Mouse (Mus musculus): ENCODE data around the gene Tcstv3. TPM values are rescaled to one million over a fixed set of nuclear protein-coding genes. Genes with fewer than 3 reads are reported as not detected.
"Not testable (repeated sequence)": the region's sequence is repeated elsewhere in the genome, so short reads cannot be mapped to it uniquely, and the experiment has no call there.

Tcstv3 gene
- not detected in 2 replicates for polyA plus RNA-seq (2011; ENCODE audit: insufficient read depth, insufficient read length, low replicate concordance, missing spikeins)

- not testable (repeated sequence) for H3K4me3 ChIP-seq (replicated peaks; ENCODE audit: control insufficient read depth, low read depth, low read length); H3K27ac ChIP-seq (ENCODE audit: control insufficient read depth, insufficient read depth, low read depth, low read length, poor library complexity); H3K4me1 ChIP-seq (ENCODE audit: control insufficient read depth, insufficient read depth, low read length)
- WGBS: 68% methylated on average over 3 of the region's 3 CpGs
Observed at GRCm38 (mm10) chr13:120316578-120316977, at the start of gene Tcstv3. Gene Tcstv3 (plus strand): TSS chr13:120316878.

- H3K4me1 ChIP-seq (ENCODE audit: control insufficient read depth, insufficient read depth, low read length); H3K4me3 ChIP-seq (replicated peaks; ENCODE audit: control insufficient read depth, low read depth, low read length); H3K27ac ChIP-seq (ENCODE audit: control insufficient read depth, insufficient read depth, low read depth, low read length, poor library complexity): not testable (repeated sequence)
- 27% methylated on average over 2 of the region's 2 CpGs for WGBS
Observed at GRCm38 (mm10) chr13:120277837-120278236, 38.8 kb upstream of the Tcstv3 start.

- TF ChIP-seq CTCF (IDR thresholded peaks at IDR 0.05; ENCODE audit: control insufficient read depth, insufficient read depth, low read length) (no peak), POLR2A (IDR thresholded peaks at IDR 0.05; ENCODE audit: borderline replicate concordance, control insufficient read depth, low read depth, low read length) (no peak)
- 75% methylated on average over 9 of the region's 9 CpGs for WGBS
- no peak overlapping the region for H3K27ac ChIP-seq (ENCODE audit: control insufficient read depth, insufficient read depth, low read depth, low read length, poor library complexity)
- H3K4me3 ChIP-seq (replicated peaks; ENCODE audit: control insufficient read depth, low read depth, low read length): no peak overlapping the region
- H3K4me1 ChIP-seq (ENCODE audit: control insufficient read depth, insufficient read depth, low read length): no peaks in the 10 kb centered on the region
Observed at GRCm38 (mm10) chr13:120278784-120279183, 37.9 kb upstream of the Tcstv3 start.

GRCm38 (mm10) chr13:120299324-120299894 is 17.3 kb upstream of the Tcstv3 start:
- WGBS: 3% methylated on average over 1 of the region's 1 CpGs
- no peaks in the 10 kb centered on the region; the same call in 1 of the 2 replicates for H3K4me1 ChIP-seq (ENCODE audit: control insufficient read depth, insufficient read depth, low read length)
- TF ChIP-seq CTCF (IDR thresholded peaks at IDR 0.05; ENCODE audit: control insufficient read depth, insufficient read depth, low read length) (no peak), POLR2A (IDR thresholded peaks at IDR 0.05; ENCODE audit: borderline replicate concordance, control insufficient read depth, low read depth, low read length) (no peak)
- no peak overlapping the region for H3K4me3 ChIP-seq (replicated peaks; ENCODE audit: control insufficient read depth, low read depth, low read length)
- peak overlapping the region; percentile 86 for H3K27ac ChIP-seq (ENCODE audit: control insufficient read depth, insufficient read depth, low read depth, low read length, poor library complexity)

GRCm38 (mm10) chr13:120299991-120300442 is 16.7 kb upstream of the Tcstv3 start, which contains the start of gene BC147527:
Gene BC147527 (plus strand): TSS chr13:120300392.
- TF ChIP-seq POLR2A (IDR thresholded peaks at IDR 0.05; ENCODE audit: borderline replicate concordance, control insufficient read depth, low read depth, low read length) (no peak), CTCF (IDR thresholded peaks at IDR 0.05; ENCODE audit: control insufficient read depth, insufficient read depth, low read length) (no peak)
- Histone ChIP-seq H3K27ac (ENCODE audit: control insufficient read depth, insufficient read depth, low read depth, low read length, poor library complexity) (peak within 1 kb of the TSS; percentile 86), H3K4me3 (replicated peaks; ENCODE audit: control insufficient read depth, low read depth, low read length) (peak within 1 kb of the TSS; percentile 25), H3K4me1 (ENCODE audit: control insufficient read depth, insufficient read depth, low read length) (no peaks in the 10 kb centered on the region; the same call in 1 of the 2 replicates)
- WGBS: 1% methylated on average over 2 of the region's 2 CpGs

GRCm38 (mm10) chr13:120300853-120301252 is 15.8 kb upstream of the Tcstv3 start:
- TF ChIP-seq CTCF (IDR thresholded peaks at IDR 0.05; ENCODE audit: control insufficient read depth, insufficient read depth, low read length) (no peak), POLR2A (IDR thresholded peaks at IDR 0.05; ENCODE audit: borderline replicate concordance, control insufficient read depth, low read depth, low read length) (no peak)
- peak overlapping the region; percentile 30; the same call in 1 of the 2 replicates for H3K27ac ChIP-seq (ENCODE audit: control insufficient read depth, insufficient read depth, low read depth, low read length, poor library complexity)
- WGBS: 77% methylated on average over 4 of the region's 4 CpGs
- H3K4me1 ChIP-seq (ENCODE audit: control insufficient read depth, insufficient read depth, low read length): no peaks in the 10 kb centered on the region; the same call in 1 of the 2 replicates
- no peak overlapping the region for H3K4me3 ChIP-seq (replicated peaks; ENCODE audit: control insufficient read depth, low read depth, low read length)

- Histone ChIP-seq H3K27ac (ENCODE audit: control insufficient read depth, insufficient read depth, low read depth, low read length, poor library complexity) (no peak overlapping the region), H3K4me3 (replicated peaks; ENCODE audit: control insufficient read depth, low read depth, low read length) (no peak overlapping the region), H3K4me1 (ENCODE audit: control insufficient read depth, insufficient read depth, low read length) (no peaks in the 10 kb centered on the region)
- 52% methylated on average over 4 of the region's 4 CpGs for WGBS
- TF ChIP-seq POLR2A (IDR thresholded peaks at IDR 0.05; ENCODE audit: borderline replicate concordance, control insufficient read depth, low read depth, low read length) (no peak), CTCF (IDR thresholded peaks at IDR 0.05; ENCODE audit: control insufficient read depth, insufficient read depth, low read length) (no peak)
Observed at GRCm38 (mm10) chr13:120310749-120311148, 5.9 kb upstream of the Tcstv3 start.

- H3K4me1 ChIP-seq (ENCODE audit: control insufficient read depth, insufficient read depth, low read length): no peaks in the 10 kb centered on the region
- no peak for TF ChIP-seq POLR2A (IDR thresholded peaks at IDR 0.05; ENCODE audit: borderline replicate concordance, control insufficient read depth, low read depth, low read length)
- TF ChIP-seq CTCF (IDR thresholded peaks at IDR 0.05; ENCODE audit: control insufficient read depth, insufficient read depth, low read length): peak; percentile 64
- H3K27ac ChIP-seq (ENCODE audit: control insufficient read depth, insufficient read depth, low read depth, low read length, poor library complexity): no peak overlapping the region
- WGBS: 46% methylated on average over 14 of the region's 14 CpGs
- no peak overlapping the region for H3K4me3 ChIP-seq (replicated peaks; ENCODE audit: control insufficient read depth, low read depth, low read length)
Observed at GRCm38 (mm10) chr13:120313584-120313983, 3.1 kb upstream of the Tcstv3 start.

GRCm38 (mm10) chr13:120320183-120320582 is 3.5 kb downstream of the Tcstv3 start:
- TF ChIP-seq CTCF (IDR thresholded peaks at IDR 0.05; ENCODE audit: control insufficient read depth, insufficient read depth, low read length) (no peak), POLR2A (IDR thresholded peaks at IDR 0.05; ENCODE audit: borderline replicate concordance, control insufficient read depth, low read depth, low read length) (no peak)

More at GRCm38 (mm10) chr13:120320183-120320582, 3.5 kb downstream of the Tcstv3 start:
- 63% methylated on average over 3 of the region's 3 CpGs for WGBS
- Histone ChIP-seq H3K4me3 (replicated peaks; ENCODE audit: control insufficient read depth, low read depth, low read length) (no peak overlapping the region), H3K4me1 (ENCODE audit: control insufficient read depth, insufficient read depth, low read length) (no peaks in the 10 kb centered on the region), H3K27ac (ENCODE audit: control insufficient read depth, insufficient read depth, low read depth, low read length, poor library complexity) (no peak overlapping the region)
